Mouse (Mus musculus) hindbrain, embryonic 10.5 days (tissue): Measurements from ENCODE around the gene Mphosph9. TPM values are rescaled to one million over a fixed set of nuclear protein-coding genes. Genes with fewer than 3 reads are reported as not detected.

Source experiments
- polyA plus RNA-seq: library from polyadenylated mRNA; unstranded; fragments of >200 nt; fragmentation: Nextera tagmentation; extraction: Ambion mirVana; gene quantifications from 2 replicates; pipeline ENCODE4 v1.2.1, GENCODE M21; 2016

The Mphosph9 gene
- polyA plus RNA-seq, 1 experiment from 2014 or later = 17.3 TPM

Other genes with a start within 250 kb of the Mphosph9 start
- gene Abcb9, start 232.2 kb downstream of the Mphosph9 start, polyA plus RNA-seq = 1.3 and 1.9 TPM in 2 replicates
- gene Ogfod2, start 215.7 kb downstream of the Mphosph9 start, polyA plus RNA-seq = 20.9 and 23.9 TPM in 2 replicates
- gene Arl6ip4, start 211.9 kb downstream of the Mphosph9 start, polyA plus RNA-seq = 117 and 126 TPM in 2 replicates
- gene Pitpnm2, start 78.2 kb downstream of the Mphosph9 start, polyA plus RNA-seq = 3.2 and 3.6 TPM in 2 replicates
- gene 2810006K23Rik, start 117 bp upstream of the Mphosph9 start, polyA plus RNA-seq = 26.9 and 27.7 TPM in 2 replicates
- 71.2 and 95.2 TPM in 2 replicates for gene Cdk2ap1, start 35.1 kb upstream of the Mphosph9 start, polyA plus RNA-seq
- gene Sbno1, start 98.0 kb upstream of the Mphosph9 start, polyA plus RNA-seq = 84.6 and 86.6 TPM in 2 replicates
- gene Kmt5a, start 112.0 kb upstream of the Mphosph9 start, polyA plus RNA-seq = 34.3 and 43.7 TPM in 2 replicates
- gene Rilpl2, start 150.4 kb upstream of the Mphosph9 start, polyA plus RNA-seq = 21.5 and 23.1 TPM in 2 replicates
- 29.7 and 35.4 TPM in 2 replicates for gene Snrnp35, start 155.2 kb upstream of the Mphosph9 start, polyA plus RNA-seq
- gene Rilpl1, start 203.4 kb upstream of the Mphosph9 start, polyA plus RNA-seq = 19.6 and 22.8 TPM in 2 replicates
- 396 and 457 TPM in 2 replicates for gene Tmed2, start 212.7 kb upstream of the Mphosph9 start, polyA plus RNA-seq
- 19.2 and 19.6 TPM in 2 replicates for gene Ddx55, start 224.9 kb upstream of the Mphosph9 start, polyA plus RNA-seq